In the genomic region with DNA sequence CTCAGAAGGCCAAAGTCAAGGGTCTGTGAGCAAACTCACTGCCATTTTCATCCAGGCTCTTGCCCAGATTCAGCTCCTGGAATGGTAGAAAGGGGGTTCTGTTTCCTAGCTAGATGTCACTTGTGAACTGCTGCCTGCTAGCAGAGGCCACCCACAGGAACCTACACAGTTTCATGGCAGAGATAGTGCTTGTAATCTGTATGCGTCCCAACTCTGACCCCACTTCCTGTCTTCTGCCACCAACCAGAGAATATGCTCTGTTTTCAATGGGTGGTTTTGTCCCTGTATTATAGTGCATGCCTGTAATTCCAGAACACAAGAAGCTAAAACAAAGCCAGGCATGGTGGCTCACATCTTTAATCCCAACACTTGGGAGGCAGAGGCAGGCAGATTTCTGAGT, we compare ENCODE assay signal across 27 mouse cellular contexts.
"Had no signal": no experiment of that assay in that cellular context is flagged by ENCODE, and none has a peak within 500 bp of the region (broad histone marks: within the 10 kb centered on the region; RNA-seq: fewer than 3 reads in every experiment).

No protein-coding gene starts in this region.

- H3K9ac ChIP-seq: heart, embryonic 13.5 days; heart, embryonic 15.5 days; hindbrain, embryonic 13.5 days; hindbrain, embryonic 15.5 days; limb, embryonic 12.5 days; liver, embryonic 13.5 days; liver, embryonic 15.5 days had no signal

- H3K4me1 ChIP-seq: heart, embryonic 13.5 days; heart, embryonic 15.5 days; hindbrain, embryonic 13.5 days; hindbrain, embryonic 15.5 days had no signal

- DNase-seq: gastrocnemius, postnatal 14 days; gastrocnemius, postnatal 36 days; heart, adult 11 months; heart, adult 2 months; heart, postnatal 14 days; heart, postnatal 36 days; kidney, adult 11 months; kidney, adult 2 months; kidney, adult 9 months; kidney, postnatal 10 days; kidney, postnatal 25 days; kidney, postnatal 4 days; liver; liver, embryonic 13.5 days had no signal

- H3K4me3 ChIP-seq: heart, adult 2 months; heart, embryonic 13.5 days; heart, embryonic 15.5 days; hindbrain, embryonic 13.5 days; hindbrain, embryonic 15.5 days; layer of hippocampus, adult 2 months; left cerebral cortex, adult 2 months; limb, embryonic 10.5 days; limb, embryonic 12.5 days; liver, embryonic 13.5 days; liver, embryonic 15.5 days had no signal

- ATAC-seq: hindbrain, postnatal 0 days; intestine, embryonic 16.5 days had no signal

- H3K27me3 ChIP-seq: hindbrain, embryonic 15.5 days; liver, embryonic 13.5 days; liver, embryonic 15.5 days had no signal

- H3K9me3 ChIP-seq: heart, embryonic 13.5 days; heart, embryonic 15.5 days; hindbrain, embryonic 13.5 days; hindbrain, embryonic 15.5 days; limb, embryonic 10.5 days; limb, embryonic 12.5 days; liver, embryonic 13.5 days; liver, embryonic 15.5 days had no signal

- H3K36me3 ChIP-seq: heart, embryonic 13.5 days; heart, embryonic 15.5 days; hindbrain, embryonic 13.5 days; hindbrain, embryonic 15.5 days; limb, embryonic 10.5 days; limb, embryonic 12.5 days; liver, embryonic 13.5 days; liver, embryonic 15.5 days had no signal

- H3K4me2 ChIP-seq: heart, embryonic 11.5 days; heart, embryonic 13.5 days; heart, embryonic 15.5 days; hindbrain, embryonic 13.5 days; hindbrain, embryonic 15.5 days; limb, embryonic 12.5 days; liver, embryonic 11.5 days; liver, embryonic 13.5 days; liver, embryonic 15.5 days had no signal

- H3K27ac ChIP-seq: heart, adult 2 months; heart, embryonic 13.5 days; heart, embryonic 15.5 days; hindbrain, embryonic 13.5 days; hindbrain, embryonic 15.5 days; hindbrain, postnatal 0 days; layer of hippocampus, adult 2 months; left cerebral cortex, adult 2 months; limb, embryonic 10.5 days; limb, embryonic 12.5 days; liver, embryonic 13.5 days; liver, embryonic 15.5 days had no signal
